Mouse (Mus musculus): Measurements from ENCODE around the gene Npdc1. TPM values are rescaled to one million over a fixed set of nuclear protein-coding genes. Genes with fewer than 3 reads are reported as not detected.
A peak's percentile ranks its signal among the peaks of the same experiment; 100 is the strongest.

The Npdc1 gene
- polyA plus RNA-seq, 1 experiment from 2014 or later: 48.9 TPM

GRCm38 (mm10) chr2:25457022-25457896 lies 58.1 kb downstream of the Npdc1 start:
- no peak for ATAC-seq
- no peaks in the 10 kb centered on the region for H3K9me3 ChIP-seq (ENCODE audit: control insufficient read depth, low read length)
- peaks cover 38% of the 10 kb centered on the region for H3K4me1 ChIP-seq (ENCODE audit: control insufficient read depth, insufficient read depth, low read length)
- H3K4me2 ChIP-seq (ENCODE audit: low read depth, low read length): no peak overlapping the region
- no peaks in the 10 kb centered on the region for H3K27me3 ChIP-seq (replicated peaks; ENCODE audit: control insufficient read depth, insufficient read depth, low read length)
- no peak overlapping the region for H3K27ac ChIP-seq (ENCODE audit: low read length)
- 85% methylated on average over 9 of the region's 9 CpGs for WGBS
- H3K36me3 ChIP-seq (ENCODE audit: control insufficient read depth, insufficient read depth, low read length): no peaks in the 10 kb centered on the region
- H3K9ac ChIP-seq (ENCODE audit: low read depth, low read length): peak overlapping the region; percentile 21
- no peak overlapping the region for H3K4me3 ChIP-seq (ENCODE audit: low read length)

- H3K9me3 ChIP-seq (ENCODE audit: control insufficient read depth, low read length): no peaks in the 10 kb centered on the region
- H3K4me1 ChIP-seq (ENCODE audit: control insufficient read depth, insufficient read depth, low read length): peaks cover 38% of the 10 kb centered on the region
- no peaks in the 10 kb centered on the region for H3K36me3 ChIP-seq (ENCODE audit: control insufficient read depth, insufficient read depth, low read length)
- no peak overlapping the region for H3K4me3 ChIP-seq (ENCODE audit: low read length)
- no peak overlapping the region; the same call in 1 of the 2 replicates for H3K9ac ChIP-seq (ENCODE audit: low read depth, low read length)
- no peaks in the 10 kb centered on the region for H3K27me3 ChIP-seq (replicated peaks; ENCODE audit: control insufficient read depth, insufficient read depth, low read length)
- ATAC-seq: peak; percentile 10; the same call in 1 of the 2 replicates
- H3K27ac ChIP-seq (ENCODE audit: low read length): no peak overlapping the region
- 66% methylated on average over 5 of the region's 5 CpGs for WGBS
- H3K4me2 ChIP-seq (ENCODE audit: low read depth, low read length): no peak overlapping the region
Measured at GRCm38 (mm10) chr2:25458911-25459310, 59.8 kb downstream of the Npdc1 start.

Small RNA genes lying within 50 kb of the gene (microRNA-seq; reads per million reads assigned to microRNA genes)
- gene Mir3087: not detected

Other genes starting within 250 kb of the Npdc1 start
- gene Nrarp, start 218.6 kb upstream of the Npdc1 start, polyA plus RNA-seq (2015; fragmentation: Nextera tagmentation; extraction: Ambion mirVana): 11.0 and 14.4 TPM in 2 replicates
- 23.0 and 23.4 TPM in 2 replicates for gene Tor4a, start 202.5 kb upstream of the Npdc1 start, polyA plus RNA-seq (2015; fragmentation: Nextera tagmentation; extraction: Ambion mirVana)
- gene Nelfb, start 187.9 kb upstream of the Npdc1 start, polyA plus RNA-seq (2015; fragmentation: Nextera tagmentation; extraction: Ambion mirVana): 99.9 and 102 TPM in 2 replicates
- gene Stpg3, start 184.7 kb upstream of the Npdc1 start, polyA plus RNA-seq (2015; fragmentation: Nextera tagmentation; extraction: Ambion mirVana): not detected in 2 replicates
- gene Fam166a, start 180.6 kb upstream of the Npdc1 start, polyA plus RNA-seq (2015; fragmentation: Nextera tagmentation; extraction: Ambion mirVana): 0.12 and 0.62 TPM in 2 replicates
- gene Tubb4b, start 174.6 kb upstream of the Npdc1 start, polyA plus RNA-seq (2015; fragmentation: Nextera tagmentation; extraction: Ambion mirVana): 635 and 699 TPM in 2 replicates
- gene Slc34a3, start 165.0 kb upstream of the Npdc1 start, polyA plus RNA-seq (2015; fragmentation: Nextera tagmentation; extraction: Ambion mirVana): 11.3 and 17.7 TPM in 2 replicates
- gene Rnf224, start 162.6 kb upstream of the Npdc1 start, polyA plus RNA-seq (2015; fragmentation: Nextera tagmentation; extraction: Ambion mirVana): 0.37 and 0.54 TPM in 2 replicates
- gene Rnf208, start 157.1 kb upstream of the Npdc1 start, polyA plus RNA-seq (2015; fragmentation: Nextera tagmentation; extraction: Ambion mirVana): 25.6 and 36.4 TPM in 2 replicates
- 3.3 and 6.4 TPM in 2 replicates for gene Cysrt1, start 156.9 kb upstream of the Npdc1 start, polyA plus RNA-seq (2015; fragmentation: Nextera tagmentation; extraction: Ambion mirVana)
- gene AL732309.1, start 152.5 kb upstream of the Npdc1 start, polyA plus RNA-seq (2015; fragmentation: Nextera tagmentation; extraction: Ambion mirVana): 7.3 and 9.3 TPM in 2 replicates
- gene Tmem203, start 143.9 kb upstream of the Npdc1 start, polyA plus RNA-seq (2015; fragmentation: Nextera tagmentation; extraction: Ambion mirVana): 22.3 and 23.1 TPM in 2 replicates
- gene Tprn, start 136.7 kb upstream of the Npdc1 start, polyA plus RNA-seq (2015; fragmentation: Nextera tagmentation; extraction: Ambion mirVana): 31.7 and 38.6 TPM in 2 replicates
- gene Ssna1, start 126.9 kb upstream of the Npdc1 start, polyA plus RNA-seq (2015; fragmentation: Nextera tagmentation; extraction: Ambion mirVana): 176 and 200 TPM in 2 replicates
- 91.4 and 97.3 TPM in 2 replicates for gene Anapc2, start 126.9 kb upstream of the Npdc1 start, polyA plus RNA-seq (2015; fragmentation: Nextera tagmentation; extraction: Ambion mirVana)
- not detected in 2 replicates for gene Tmem210, start 111.2 kb upstream of the Npdc1 start, polyA plus RNA-seq (2015; fragmentation: Nextera tagmentation; extraction: Ambion mirVana)
- gene Lrrc26, start 109.4 kb upstream of the Npdc1 start, polyA plus RNA-seq (2015; fragmentation: Nextera tagmentation; extraction: Ambion mirVana): 1.9 and 2.5 TPM in 2 replicates
- gene Grin1, start 80.2 kb upstream of the Npdc1 start, polyA plus RNA-seq (2015; fragmentation: Nextera tagmentation; extraction: Ambion mirVana): 1.7 and 2.1 TPM in 2 replicates
- 36.7 and 43.2 TPM in 2 replicates for gene Man1b1, start 67.0 kb upstream of the Npdc1 start, polyA plus RNA-seq (2015; fragmentation: Nextera tagmentation; extraction: Ambion mirVana)
- gene Dpp7, start 43.0 kb upstream of the Npdc1 start, polyA plus RNA-seq (2015; fragmentation: Nextera tagmentation; extraction: Ambion mirVana): 74.4 and 104 TPM in 2 replicates
- gene Uap1l1, start 33.7 kb upstream of the Npdc1 start, polyA plus RNA-seq (2015; fragmentation: Nextera tagmentation; extraction: Ambion mirVana): 196 and 259 TPM in 2 replicates
- 56.7 and 66.4 TPM in 2 replicates for gene Sapcd2, start 27.0 kb upstream of the Npdc1 start, polyA plus RNA-seq (2015; fragmentation: Nextera tagmentation; extraction: Ambion mirVana)
- 23.7 and 27.4 TPM in 2 replicates for gene Entpd2, start 3.5 kb upstream of the Npdc1 start, polyA plus RNA-seq (2015; fragmentation: Nextera tagmentation; extraction: Ambion mirVana)
- gene Fut7, start 23.9 kb downstream of the Npdc1 start, polyA plus RNA-seq (2015; fragmentation: Nextera tagmentation; extraction: Ambion mirVana): 0.13 and 0.33 TPM in 2 replicates
- 2.1 and 2.8 TPM in 2 replicates for gene Abca2, start 29.4 kb downstream of the Npdc1 start, polyA plus RNA-seq (2015; fragmentation: Nextera tagmentation; extraction: Ambion mirVana)
- 2.6 and 2.7 TPM in 2 replicates for gene Clic3, start 57.5 kb downstream of the Npdc1 start, polyA plus RNA-seq (2015; fragmentation: Nextera tagmentation; extraction: Ambion mirVana)
- 31.5 and 37.4 TPM in 2 replicates for gene Paxx, start 61.7 kb downstream of the Npdc1 start, polyA plus RNA-seq (2015; fragmentation: Nextera tagmentation; extraction: Ambion mirVana)
- gene Ptgds, start 70.7 kb downstream of the Npdc1 start, polyA plus RNA-seq (2015; fragmentation: Nextera tagmentation; extraction: Ambion mirVana): 4.0 and 4.5 TPM in 2 replicates
- gene Lcn12, start 94.6 kb downstream of the Npdc1 start, polyA plus RNA-seq (2015; fragmentation: Nextera tagmentation; extraction: Ambion mirVana): 0.32 TPM in 1 of 2 replicates, not detected in the other
- 70.2 and 71.9 TPM in 2 replicates for gene Fbxw5, start 101.4 kb downstream of the Npdc1 start, polyA plus RNA-seq (2015; fragmentation: Nextera tagmentation; extraction: Ambion mirVana)
- gene C8g, start 102.4 kb downstream of the Npdc1 start, polyA plus RNA-seq (2015; fragmentation: Nextera tagmentation; extraction: Ambion mirVana): 6.8 and 8.5 TPM in 2 replicates
- gene Traf2, start 147.6 kb downstream of the Npdc1 start, polyA plus RNA-seq (2015; fragmentation: Nextera tagmentation; extraction: Ambion mirVana): 28.4 and 34.1 TPM in 2 replicates
- gene Edf1, start 158.5 kb downstream of the Npdc1 start, polyA plus RNA-seq (2015; fragmentation: Nextera tagmentation; extraction: Ambion mirVana): 343 and 364 TPM in 2 replicates
- 582 and 797 TPM in 2 replicates for gene Mamdc4, start 175.5 kb downstream of the Npdc1 start, polyA plus RNA-seq (2015; fragmentation: Nextera tagmentation; extraction: Ambion mirVana)
- gene Phpt1, start 175.9 kb downstream of the Npdc1 start, polyA plus RNA-seq (2015; fragmentation: Nextera tagmentation; extraction: Ambion mirVana): 145 and 176 TPM in 2 replicates
- 0.93 and 1.4 TPM in 2 replicates for gene Ajm1, start 182.4 kb downstream of the Npdc1 start, polyA plus RNA-seq (2015; fragmentation: Nextera tagmentation; extraction: Ambion mirVana)
- gene Rabl6, start 209.2 kb downstream of the Npdc1 start, polyA plus RNA-seq (2015; fragmentation: Nextera tagmentation; extraction: Ambion mirVana): 45.8 and 52.7 TPM in 2 replicates
- 0.12 and 0.18 TPM in 2 replicates for gene Ccdc183, start 218.3 kb downstream of the Npdc1 start, polyA plus RNA-seq (2015; fragmentation: Nextera tagmentation; extraction: Ambion mirVana)
- gene Tmem141, start 222.7 kb downstream of the Npdc1 start, polyA plus RNA-seq (2015; fragmentation: Nextera tagmentation; extraction: Ambion mirVana): 25.4 and 26.6 TPM in 2 replicates
- 6.6 and 7.1 TPM in 2 replicates for gene Fcna, start 228.7 kb downstream of the Npdc1 start, polyA plus RNA-seq (2015; fragmentation: Nextera tagmentation; extraction: Ambion mirVana)